Mouse (Mus musculus): ENCODE measurements around the gene Cdkl3.
A peak's percentile ranks its signal among the peaks of the same experiment; 100 is the strongest.

Gene Cdkl3

GRCm38 (mm10) chr11:52124468-52124867 is 120.4 kb downstream of the Cdkl3 start:
- no peak for DNase-seq (ENCODE audit: low spot score)

GRCm38 (mm10) chr11:52127169-52127568 is 123.1 kb downstream of the Cdkl3 start:
- no peak for DNase-seq (ENCODE audit: low spot score)

GRCm38 (mm10) chr11:52127760-52128159 is 123.7 kb downstream of the Cdkl3 start:
- no peak for DNase-seq (ENCODE audit: low spot score)

GRCm38 (mm10) chr11:52128316-52129061 is 124.5 kb downstream of the Cdkl3 start:
- DNase-seq (ENCODE audit: low spot score), result peak; percentile 22

- DNase-seq (ENCODE audit: low spot score), result no peak
Observed at GRCm38 (mm10) chr11:52129171-52129570, 125.2 kb downstream of the Cdkl3 start.

- DNase-seq (ENCODE audit: low spot score), result peak; percentile 25
Observed at GRCm38 (mm10) chr11:52129621-52130450, 125.8 kb downstream of the Cdkl3 start.

GRCm38 (mm10) chr11:52130451-52131068 is 126.5 kb downstream of the Cdkl3 start:
- DNase-seq (ENCODE audit: low spot score), result no peak
